Mouse (Mus musculus): ENCODE data around the gene Trim13. TPM values are rescaled to one million over a fixed set of nuclear protein-coding genes. Genes with fewer than 3 reads are reported as not detected.
"Not testable (repeated sequence)": the region's sequence is repeated elsewhere in the genome, so short reads cannot be mapped to it uniquely, and the experiment has no call there.

The Trim13 gene
- 10 to 100 TPM; 14.9 to 15.2 TPM for total RNA-seq (2021)

- intact Hi-C loops (cut with DNase I): no loop called here
- DNase-seq (ENCODE audit: extremely low spot score in 1 of 2, low spot score in 2 of 2): no peak
Observed at GRCm38 (mm10) chr14:61597968-61598367, at the start of gene Trim13. Gene Trim13, plus strand, starts transcription at chr14:61598247.

GRCm38 (mm10) chr14:61548614-61549013 is 49.4 kb upstream of the Trim13 start:
- DNase-seq (ENCODE audit: extremely low spot score in 1 of 2, low spot score in 2 of 2): no peak
- intact Hi-C loops (cut with DNase I): loop anchor here (10.0 kb wide), 1 partner anchor 154 kb away; no protein-coding TSS in a partner anchor

GRCm38 (mm10) chr14:61555931-61556288 is 42.1 kb upstream of the Trim13 start:
- DNase-seq (ENCODE audit: extremely low spot score in 1 of 2, low spot score in 2 of 2): no peak
- intact Hi-C loops (cut with DNase I): loop anchor here (5.0 kb wide), 2 partner anchors 91 to 901 kb away; partner anchors contain the start of gene Gucy1b2

- peak; percentile 97 to 99 for DNase-seq (ENCODE audit: extremely low spot score in 1 of 2, low spot score in 2 of 2)
- intact Hi-C loops (cut with DNase I): loop anchor here (5.0 kb wide), 2 partner anchors 91 to 901 kb away; partner anchors contain the start of gene Gucy1b2
Observed at GRCm38 (mm10) chr14:61556289-61557147, 41.5 kb upstream of the Trim13 start, which contains the start of gene Spryd7. Gene Spryd7, minus strand, starts transcription at chr14:61556886.

- intact Hi-C loops (cut with DNase I): loop anchor here (5.0 kb wide), 2 partner anchors 88 to 898 kb away; partner anchors contain the start of gene Gucy1b2
Observed at GRCm38 (mm10) chr14:61558901-61559300, 39.1 kb upstream of the Trim13 start.

GRCm38 (mm10) chr14:61559856-61560255 is 38.2 kb upstream of the Trim13 start:
- no peak for DNase-seq (ENCODE audit: extremely low spot score in 1 of 2, low spot score in 2 of 2)
- intact Hi-C loops (cut with DNase I): loop anchor here (5.0 kb wide), 2 partner anchors 87 to 897 kb away; partner anchors contain the start of gene Gucy1b2

More at GRCm38 (mm10) chr14:61558901-61559300, 39.1 kb upstream of the Trim13 start:
- DNase-seq (ENCODE audit: extremely low spot score in 1 of 2, low spot score in 2 of 2): no peak

- DNase-seq (ENCODE audit: extremely low spot score in 1 of 2, low spot score in 2 of 2); intact Hi-C loops (cut with DNase I): not testable (repeated sequence)
Observed at GRCm38 (mm10) chr14:61566211-61566610, 31.8 kb upstream of the Trim13 start.

GRCm38 (mm10) chr14:61569344-61569743 is 28.7 kb upstream of the Trim13 start:
- DNase-seq (ENCODE audit: extremely low spot score in 1 of 2, low spot score in 2 of 2): no peak

GRCm38 (mm10) chr14:61571366-61571765 is 26.7 kb upstream of the Trim13 start:
- intact Hi-C loops (cut with DNase I): loop anchor here (5.0 kb wide), 2 partner anchors 681 to 886 kb away; partner anchors contain the start of gene Gucy1b2
- peak; percentile 71 to 90 for DNase-seq (ENCODE audit: extremely low spot score in 1 of 2, low spot score in 2 of 2)

More at GRCm38 (mm10) chr14:61569344-61569743, 28.7 kb upstream of the Trim13 start:
- intact Hi-C loops (cut with DNase I): no loop called here

GRCm38 (mm10) chr14:61572131-61572530 is 25.9 kb upstream of the Trim13 start:
- intact Hi-C loops (cut with DNase I): loop anchor here (5.0 kb wide), 2 partner anchors 680 to 885 kb away; partner anchors contain the start of gene Gucy1b2
- no peak for DNase-seq (ENCODE audit: extremely low spot score in 1 of 2, low spot score in 2 of 2)

- DNase-seq (ENCODE audit: extremely low spot score in 1 of 2, low spot score in 2 of 2): no peak
- intact Hi-C loops (cut with DNase I): no loop called here
Observed at GRCm38 (mm10) chr14:61575066-61575465, 23.0 kb upstream of the Trim13 start.

- no peak for DNase-seq (ENCODE audit: extremely low spot score in 1 of 2, low spot score in 2 of 2)
- intact Hi-C loops (cut with DNase I): no loop called here
Observed at GRCm38 (mm10) chr14:61575941-61576340, 22.1 kb upstream of the Trim13 start.

- intact Hi-C loops (cut with DNase I): no loop called here
Observed at GRCm38 (mm10) chr14:61589288-61590065, 8.6 kb upstream of the Trim13 start.

GRCm38 (mm10) chr14:61596719-61597426 is 1.2 kb upstream of the Trim13 start:
- no peak for DNase-seq (ENCODE audit: extremely low spot score in 1 of 2, low spot score in 2 of 2)
- intact Hi-C loops (cut with DNase I): no loop called here

More at GRCm38 (mm10) chr14:61589288-61590065, 8.6 kb upstream of the Trim13 start:
- no peak for DNase-seq (ENCODE audit: extremely low spot score in 1 of 2, low spot score in 2 of 2)

- intact Hi-C loops (cut with DNase I): no loop called here
- peak; percentile 79 to 94 for DNase-seq (ENCODE audit: extremely low spot score in 1 of 2, low spot score in 2 of 2)
Observed at GRCm38 (mm10) chr14:61599057-61599806, 1.2 kb downstream of the Trim13 start.

- no peak for DNase-seq (ENCODE audit: extremely low spot score in 1 of 2, low spot score in 2 of 2)
- intact Hi-C loops (cut with DNase I): no loop called here
Observed at GRCm38 (mm10) chr14:61601348-61601747, 3.3 kb downstream of the Trim13 start.

GRCm38 (mm10) chr14:61603069-61603755 is 5.2 kb downstream of the Trim13 start:
- no peak for DNase-seq (ENCODE audit: extremely low spot score in 1 of 2, low spot score in 2 of 2)
- intact Hi-C loops (cut with DNase I): no loop called here

All from left cerebral cortex, postnatal 10 days (tissue).